Mouse (Mus musculus) C2C12 (cell line): ENCODE measurements around the gene Cd274.

Experiments
- CTCF ChIP-seq: IDR thresholded peaks from one replicate; pipeline ENCODE4 v1.5.1; 2011; ENCODE audit not compliant: control insufficient read depth, insufficient read depth, insufficient read length
- MAX ChIP-seq: IDR thresholded peaks from one replicate; pipeline ENCODE4 v1.6.1; 2011; ENCODE audit warnings: mild to moderate bottlenecking, control low read depth
- MYOD1 ChIP-seq: IDR thresholded peaks from one replicate; pipeline ENCODE4 v1.6.1; 2011; ENCODE audit warnings: low read depth; ENCODE audit not compliant: control insufficient read depth, insufficient read length
- MYOG ChIP-seq: IDR thresholded peaks from one replicate; pipeline ENCODE4 v1.6.1; 2011; ENCODE audit not compliant: control insufficient read depth, insufficient read length; ENCODE audit errors: extremely low read depth

- no peak for TF ChIP-seq CTCF
- no peak for TF ChIP-seq MAX
- no peak for TF ChIP-seq MYOD1
- no peak for TF ChIP-seq MYOG
Observed at GRCm38 (mm10) chr19:29430953-29431352, 63.7 kb downstream of the Cd274 start.
